Mouse (Mus musculus) olfactory bulb, adult 2 months (tissue): Measurements from ENCODE around the gene Mcm8.

Experiments used
- CTCF ChIP-seq: fragments of 200-500 bp; IDR thresholded peaks from 2 replicates; pipeline ENCODE4 v1.5.1; 2012; ENCODE audit warnings: low read depth, mild to moderate bottlenecking, low read length, moderate library complexity; ENCODE audit not compliant: insufficient read depth
- POLR2A ChIP-seq: fragments of 200-500 bp; IDR thresholded peaks from 2 replicates; pipeline ENCODE4 v1.6.1; 2012; ENCODE audit warnings: mild to moderate bottlenecking, low read depth, low read length, moderate library complexity; ENCODE audit not compliant: insufficient read depth

GRCm38 (mm10) chr2:132863325-132863724 is 47.4 kb downstream of the Mcm8 start:
- TF ChIP-seq CTCF: no peak
- no peak for TF ChIP-seq POLR2A
